Mouse (Mus musculus): ENCODE measurements at regions not wholly inside any gene's neighbourhood (a gene's known extent, or its start where the extent isn't known, plus 50 kb on each side); places are given as distances from the start of the nearest gene placed in this dataset.

DNA sequence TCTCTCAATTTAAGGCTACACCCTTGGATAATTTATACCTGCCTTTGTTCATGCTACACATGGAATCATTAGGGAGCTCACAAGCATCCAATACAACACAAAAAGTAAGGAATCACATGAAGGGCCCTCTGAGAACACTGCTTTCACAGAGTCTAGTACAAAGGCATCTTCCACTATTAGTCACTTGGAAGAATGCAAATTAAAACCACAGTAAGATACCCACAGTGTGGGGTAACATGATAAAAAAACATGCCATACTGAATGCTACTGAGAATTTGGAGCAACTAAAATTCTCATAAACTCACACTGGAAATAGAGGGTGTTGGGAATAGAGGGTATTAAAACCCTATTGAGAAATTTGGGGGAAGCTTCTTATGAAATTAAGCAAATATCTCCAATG, 197.6 kb upstream of the Tent5a start:
- TF ChIP-seq POLR2A (IDR thresholded peaks at IDR 0.05; ENCODE audit: insufficient read depth, low read depth, low read length) (no peak), CTCF (IDR thresholded peaks at IDR 0.05) (no peak)

All from heart, adult 2 months (tissue).